Mouse (Mus musculus): ENCODE measurements around the gene Lce1k. TPM values are rescaled to one million over a fixed set of nuclear protein-coding genes. Genes with fewer than 3 reads are reported as not detected.
"Not testable (repeated sequence)": the region's sequence is repeated elsewhere in the genome, so short reads cannot be mapped to it uniquely, and the experiment has no call there.

Lce1k gene
- not detected in 2 replicates for polyA plus RNA-seq (2015; fragmentation: Nextera tagmentation; extraction: Ambion mirVana)

GRCm38 (mm10) chr3:92807791-92808190, at the start of gene Lce1k:
Gene Lce1k, minus strand, starts transcription at chr3:92807891.
- DNase-seq (ENCODE audit: low spot score) (no peak), ATAC-seq (no peak)
- Histone ChIP-seq H3K4me3 (ENCODE audit: low read depth, low read length) (no peak within 1 kb of the TSS), H3K27me3 (replicated peaks; ENCODE audit: insufficient read depth, low read length) (no peaks in the 10 kb centered on the region), H3K9me3 (ENCODE audit: low read length) (no peaks in the 10 kb centered on the region), H3K9ac (replicated peaks; ENCODE audit: low read depth) (no peak within 1 kb of the TSS), H3K36me3 (ENCODE audit: insufficient read depth, low read length) (no peaks in the 10 kb centered on the region), H3K4me1 (ENCODE audit: insufficient read depth, low read depth, low read length) (no peaks in the 10 kb centered on the region), H3K27ac (ENCODE audit: low read length) (no peak within 1 kb of the TSS), H3K4me2 (replicated peaks; ENCODE audit: low read depth, low read length) (no peak within 1 kb of the TSS)
- TF ChIP-seq CTCF (IDR thresholded peaks at IDR 0.05) (no peak), EP300 (IDR thresholded peaks at IDR 0.05) (no peak)

- WGBS, result 72% methylated on average over 3 of the region's 3 CpGs
- Histone ChIP-seq H3K27ac (ENCODE audit: low read length) (no peak within 1 kb of the TSS), H3K4me3 (ENCODE audit: low read depth, low read length) (no peak within 1 kb of the TSS), H3K4me1 (ENCODE audit: insufficient read depth, low read depth, low read length) (no peaks in the 10 kb centered on the region), H3K4me2 (replicated peaks; ENCODE audit: low read depth, low read length) (no peak within 1 kb of the TSS), H3K27me3 (replicated peaks; ENCODE audit: insufficient read depth, low read length) (no peaks in the 10 kb centered on the region), H3K9me3 (ENCODE audit: low read length) (no peaks in the 10 kb centered on the region), H3K9ac (replicated peaks; ENCODE audit: low read depth) (no peak within 1 kb of the TSS), H3K36me3 (ENCODE audit: insufficient read depth, low read length) (no peaks in the 10 kb centered on the region)
- DNase-seq (ENCODE audit: low spot score) (no peak), ATAC-seq (no peak)
- TF ChIP-seq EP300 (IDR thresholded peaks at IDR 0.05), result no peak
- no peak for TF ChIP-seq CTCF (IDR thresholded peaks at IDR 0.05)
Measured at GRCm38 (mm10) chr3:92851186-92851585, 43.5 kb upstream of the Lce1k start, which contains the start of gene Lce1l. Gene Lce1l, minus strand, starts transcription at chr3:92851286.

GRCm38 (mm10) chr3:92827108-92827507, 19.4 kb upstream of the Lce1k start, which contains the start of gene Kprp:
Gene Kprp, minus strand, starts transcription at chr3:92827247.
- Histone ChIP-seq H3K9ac (replicated peaks; ENCODE audit: low read depth) (no peak within 1 kb of the TSS), H3K36me3 (ENCODE audit: insufficient read depth, low read length) (no peaks in the 10 kb centered on the region), H3K4me2 (replicated peaks; ENCODE audit: low read depth, low read length) (no peak within 1 kb of the TSS), H3K4me3 (ENCODE audit: low read depth, low read length) (no peak within 1 kb of the TSS), H3K4me1 (ENCODE audit: insufficient read depth, low read depth, low read length) (no peaks in the 10 kb centered on the region), H3K9me3 (ENCODE audit: low read length) (no peaks in the 10 kb centered on the region), H3K27me3 (replicated peaks; ENCODE audit: insufficient read depth, low read length) (no peaks in the 10 kb centered on the region), H3K27ac (ENCODE audit: low read length) (no peak within 1 kb of the TSS)
- DNase-seq (ENCODE audit: low spot score) (no peak), ATAC-seq (no peak)
- WGBS, result 19% methylated on average over 1 of the region's 1 CpGs
- TF ChIP-seq EP300 (IDR thresholded peaks at IDR 0.05) (no peak), CTCF (IDR thresholded peaks at IDR 0.05) (no peak)

GRCm38 (mm10) chr3:92825808-92826207, 18.1 kb upstream of the Lce1k start:
- Histone ChIP-seq H3K4me2 (replicated peaks; ENCODE audit: low read depth, low read length) (no peak overlapping the region), H3K9me3 (ENCODE audit: low read length) (no peaks in the 10 kb centered on the region), H3K27me3 (replicated peaks; ENCODE audit: insufficient read depth, low read length) (no peaks in the 10 kb centered on the region), H3K27ac (ENCODE audit: low read length) (no peak overlapping the region), H3K4me3 (ENCODE audit: low read depth, low read length) (no peak overlapping the region), H3K4me1 (ENCODE audit: insufficient read depth, low read depth, low read length) (no peaks in the 10 kb centered on the region), H3K9ac (replicated peaks; ENCODE audit: low read depth) (no peak overlapping the region), H3K36me3 (ENCODE audit: insufficient read depth, low read length) (no peaks in the 10 kb centered on the region)
- 7% methylated on average over 1 of the region's 1 CpGs for WGBS
- DNase-seq (ENCODE audit: low spot score) (no peak), ATAC-seq (no peak)
- TF ChIP-seq CTCF (IDR thresholded peaks at IDR 0.05) (no peak), EP300 (IDR thresholded peaks at IDR 0.05) (no peak)

GRCm38 (mm10) chr3:92816036-92816435, 8.3 kb upstream of the Lce1k start:
- 90% methylated on average over 2 of the region's 2 CpGs for WGBS
- not testable (repeated sequence) for H3K4me1 ChIP-seq (ENCODE audit: insufficient read depth, low read depth, low read length); ATAC-seq; H3K27me3 ChIP-seq (replicated peaks; ENCODE audit: insufficient read depth, low read length); H3K9me3 ChIP-seq (ENCODE audit: low read length); DNase-seq (ENCODE audit: low spot score); H3K27ac ChIP-seq (ENCODE audit: low read length); H3K9ac ChIP-seq (replicated peaks; ENCODE audit: low read depth); H3K36me3 ChIP-seq (ENCODE audit: insufficient read depth, low read length); H3K4me3 ChIP-seq (ENCODE audit: low read depth, low read length); H3K4me2 ChIP-seq (replicated peaks; ENCODE audit: low read depth, low read length)

GRCm38 (mm10) chr3:92815581-92815980, 7.9 kb upstream of the Lce1k start:
- Histone ChIP-seq H3K36me3 (ENCODE audit: insufficient read depth, low read length) (no peaks in the 10 kb centered on the region), H3K4me2 (replicated peaks; ENCODE audit: low read depth, low read length) (no peak overlapping the region), H3K9ac (replicated peaks; ENCODE audit: low read depth) (no peak overlapping the region), H3K4me1 (ENCODE audit: insufficient read depth, low read depth, low read length) (no peaks in the 10 kb centered on the region), H3K9me3 (ENCODE audit: low read length) (no peaks in the 10 kb centered on the region), H3K4me3 (ENCODE audit: low read depth, low read length) (no peak overlapping the region), H3K27me3 (replicated peaks; ENCODE audit: insufficient read depth, low read length) (no peaks in the 10 kb centered on the region), H3K27ac (ENCODE audit: low read length) (no peak overlapping the region)
- TF ChIP-seq EP300 (IDR thresholded peaks at IDR 0.05), result no peak
- no peak for TF ChIP-seq CTCF (IDR thresholded peaks at IDR 0.05)
- DNase-seq (ENCODE audit: low spot score), result no peak
- ATAC-seq, result no peak
- 84% methylated on average over 3 of the region's 3 CpGs for WGBS

GRCm38 (mm10) chr3:92790414-92790813, 17.3 kb downstream of the Lce1k start, which contains the start of gene Lce1j:
Gene Lce1j, minus strand, starts transcription at chr3:92790514.
- WGBS, result 69% methylated on average over 1 of the region's 1 CpGs

More at GRCm38 (mm10) chr3:92790414-92790813, 17.3 kb downstream of the Lce1k start, which contains the start of gene Lce1j:
- H3K27ac ChIP-seq (ENCODE audit: low read length), result no peak within 1 kb of the TSS
- H3K9me3 ChIP-seq (ENCODE audit: low read length), result no peaks in the 10 kb centered on the region
- H3K4me1 ChIP-seq (ENCODE audit: insufficient read depth, low read depth, low read length), result no peaks in the 10 kb centered on the region
- DNase-seq (ENCODE audit: low spot score), result no peak
- no peak for ATAC-seq
- H3K27me3 ChIP-seq (replicated peaks; ENCODE audit: insufficient read depth, low read length), result no peaks in the 10 kb centered on the region
- no peak for TF ChIP-seq CTCF (IDR thresholded peaks at IDR 0.05)
- no peak for TF ChIP-seq EP300 (IDR thresholded peaks at IDR 0.05)
- no peaks in the 10 kb centered on the region for H3K36me3 ChIP-seq (ENCODE audit: insufficient read depth, low read length)
- no peak within 1 kb of the TSS for H3K4me2 ChIP-seq (replicated peaks; ENCODE audit: low read depth, low read length)
- no peak within 1 kb of the TSS for H3K9ac ChIP-seq (replicated peaks; ENCODE audit: low read depth)
- no peak within 1 kb of the TSS for H3K4me3 ChIP-seq (ENCODE audit: low read depth, low read length)

All from lung, postnatal 0 days (tissue).